Mouse (Mus musculus): ENCODE data around the gene Tpsab1. TPM values are rescaled to one million over a fixed set of nuclear protein-coding genes. Genes with fewer than 3 reads are reported as not detected.

Tpsab1 gene
- total RNA-seq, 1 experiment: not detected

DNA sequence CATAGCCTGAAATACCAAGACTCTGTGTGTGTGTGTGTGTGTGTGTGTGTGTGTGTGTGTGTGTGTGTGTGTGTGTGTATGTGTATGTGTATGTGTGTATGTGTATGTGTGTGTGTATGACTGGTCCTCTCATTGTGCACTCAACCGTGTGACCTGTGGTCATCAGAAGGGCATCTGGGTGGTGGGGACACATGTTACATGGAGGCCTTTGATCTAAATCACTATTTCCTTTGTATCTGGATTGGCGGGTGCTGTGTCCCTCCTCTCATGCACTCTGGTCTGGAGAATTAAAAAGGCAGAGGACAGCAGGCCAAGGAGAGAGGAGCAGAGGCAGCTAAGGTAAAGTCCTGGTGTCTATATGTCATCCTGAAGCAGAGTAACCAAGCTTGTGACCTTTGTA, 20.6 kb upstream of the Tpsab1 start, which contains the start of gene Tpsb2:
TSS of gene Tpsb2 (plus strand) at position 301 of the 400 bp plus-strand sequence.
- no peak for DNase-seq (ENCODE audit: low read depth, low spot score)
- in situ Hi-C loops (cut with MboI; ENCODE audit: low sequenced_read_pairs in 2 of 2, unreplicated experiment in 2 of 2): no loop called here
- Histone ChIP-seq H3K4me1 (ENCODE audit: control insufficient read depth in 2 of 2, insufficient read depth in 2 of 2, low read length in 2 of 2, poor library complexity in 1 of 2) (no peaks in the 10 kb centered on the region), H3K4me3 (ENCODE audit: insufficient read depth in 1 of 2, low read depth in 1 of 2, low read length in 2 of 2, poor library complexity in 1 of 2, severe bottlenecking in 1 of 2) (no peak within 1 kb of the TSS), H3K27ac (ENCODE audit: insufficient read depth, low read depth, low read length, poor library complexity, severe bottlenecking) (no peak within 1 kb of the TSS), H3K9ac (ENCODE audit: insufficient read depth, low read depth, low read length, poor library complexity, severe bottlenecking) (no peak within 1 kb of the TSS; the same call in 1 of the 2 replicates), H3K9me3 (ENCODE audit: control insufficient read depth, insufficient read depth, low read depth, low read length) (no peaks in the 10 kb centered on the region), H3K36me3 (ENCODE audit: control insufficient read depth, insufficient read depth, low read length, poor library complexity, severe bottlenecking) (no peaks in the 10 kb centered on the region)
- no peak for TF ChIP-seq MAFK (IDR thresholded peaks at IDR 0.05; ENCODE audit: insufficient read depth, low read depth, low read length)
- TF ChIP-seq HCFC1 (IDR thresholded peaks at IDR 0.05; ENCODE audit: borderline replicate concordance, insufficient read depth, low read length): no peak
- TF ChIP-seq ZC3H11A (IDR thresholded peaks at IDR 0.05; ENCODE audit: borderline replicate concordance, low read depth, low read length): no peak
- TF ChIP-seq CHD2 (IDR thresholded peaks at IDR 0.05; ENCODE audit: low read depth, low read length): no peak
- TF ChIP-seq ZNF384 (IDR thresholded peaks at IDR 0.05; ENCODE audit: low read depth, low read length): no peak

DNA sequence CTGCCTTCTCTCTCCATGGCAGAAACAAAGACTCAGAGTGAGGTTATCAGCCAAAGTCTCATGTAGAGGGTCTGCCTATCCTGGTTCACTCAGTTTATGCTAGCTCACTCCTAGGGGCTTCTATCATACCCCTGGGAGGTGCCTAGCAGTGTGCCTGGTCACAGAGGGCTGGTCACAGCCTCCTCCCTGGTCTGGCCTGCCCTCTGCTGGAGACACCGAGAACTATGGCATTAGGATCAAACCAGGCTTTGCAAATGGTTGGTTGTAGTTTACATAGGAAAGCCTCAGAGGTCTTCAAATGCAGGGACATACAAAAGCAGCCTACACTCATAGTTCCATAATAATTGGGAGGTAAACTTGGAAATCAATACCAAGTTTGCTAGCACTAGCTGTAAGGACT, 18.4 kb upstream of the Tpsab1 start:
- TF ChIP-seq MAFK (IDR thresholded peaks at IDR 0.05; ENCODE audit: insufficient read depth, low read depth, low read length): no peak
- TF ChIP-seq ZC3H11A (IDR thresholded peaks at IDR 0.05; ENCODE audit: borderline replicate concordance, low read depth, low read length): peak; percentile 70
- no peak for TF ChIP-seq ZNF384 (IDR thresholded peaks at IDR 0.05; ENCODE audit: low read depth, low read length)

DNA sequence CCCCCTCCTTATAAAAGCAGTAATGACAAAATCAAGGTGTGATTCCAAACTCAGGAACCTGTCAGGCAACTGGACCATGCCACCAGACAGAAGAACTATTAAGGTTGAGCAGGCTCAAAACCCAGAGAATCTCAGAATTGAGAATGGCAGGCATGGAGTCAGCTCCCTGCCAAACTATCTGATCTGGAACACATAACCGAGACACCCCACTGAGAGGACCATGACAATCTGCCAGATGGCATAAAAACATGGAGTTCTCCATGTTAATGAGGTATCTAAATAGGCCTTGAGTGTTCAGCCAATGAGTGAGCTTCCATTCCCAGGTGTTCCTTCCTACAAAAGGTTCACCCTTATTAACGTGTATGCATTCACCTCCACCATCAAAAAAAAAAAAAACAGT, 15.9 kb upstream of the Tpsab1 start:
- DNase-seq (ENCODE audit: low read depth, low spot score): no peak
- Histone ChIP-seq H3K4me3 (ENCODE audit: insufficient read depth in 1 of 2, low read depth in 1 of 2, low read length in 2 of 2, poor library complexity in 1 of 2, severe bottlenecking in 1 of 2) (no peak overlapping the region), H3K9ac (ENCODE audit: insufficient read depth, low read depth, low read length, poor library complexity, severe bottlenecking) (no peak overlapping the region), H3K36me3 (ENCODE audit: control insufficient read depth, insufficient read depth, low read length, poor library complexity, severe bottlenecking) (no peaks in the 10 kb centered on the region), H3K27ac (ENCODE audit: insufficient read depth, low read depth, low read length, poor library complexity, severe bottlenecking) (no peak overlapping the region), H3K9me3 (ENCODE audit: control insufficient read depth, insufficient read depth, low read depth, low read length) (no peaks in the 10 kb centered on the region), H3K4me1 (ENCODE audit: control insufficient read depth in 2 of 2, insufficient read depth in 2 of 2, low read length in 2 of 2, poor library complexity in 1 of 2) (no peaks in the 10 kb centered on the region)
- in situ Hi-C loops (cut with MboI; ENCODE audit: low sequenced_read_pairs in 2 of 2, unreplicated experiment in 2 of 2): no loop called here
- TF ChIP-seq HCFC1 (IDR thresholded peaks at IDR 0.05; ENCODE audit: borderline replicate concordance, insufficient read depth, low read length) (no peak), ZNF384 (IDR thresholded peaks at IDR 0.05; ENCODE audit: low read depth, low read length) (no peak), MAFK (IDR thresholded peaks at IDR 0.05; ENCODE audit: insufficient read depth, low read depth, low read length) (no peak), ZC3H11A (IDR thresholded peaks at IDR 0.05; ENCODE audit: borderline replicate concordance, low read depth, low read length) (no peak), CHD2 (IDR thresholded peaks at IDR 0.05; ENCODE audit: low read depth, low read length) (no peak)

More for the DNA sequence above, 18.4 kb upstream of the Tpsab1 start:
- Histone ChIP-seq H3K4me1 (ENCODE audit: control insufficient read depth in 2 of 2, insufficient read depth in 2 of 2, low read length in 2 of 2, poor library complexity in 1 of 2) (no peaks in the 10 kb centered on the region), H3K27ac (ENCODE audit: insufficient read depth, low read depth, low read length, poor library complexity, severe bottlenecking) (no peak overlapping the region), H3K36me3 (ENCODE audit: control insufficient read depth, insufficient read depth, low read length, poor library complexity, severe bottlenecking) (no peaks in the 10 kb centered on the region), H3K9ac (ENCODE audit: insufficient read depth, low read depth, low read length, poor library complexity, severe bottlenecking) (no peak overlapping the region), H3K4me3 (ENCODE audit: insufficient read depth in 1 of 2, low read depth in 1 of 2, low read length in 2 of 2, poor library complexity in 1 of 2, severe bottlenecking in 1 of 2) (no peak overlapping the region), H3K9me3 (ENCODE audit: control insufficient read depth, insufficient read depth, low read depth, low read length) (no peaks in the 10 kb centered on the region)
- in situ Hi-C loops (cut with MboI; ENCODE audit: low sequenced_read_pairs in 2 of 2, unreplicated experiment in 2 of 2): no loop called here
- DNase-seq (ENCODE audit: low read depth, low spot score): peak; percentile 30

DNA sequence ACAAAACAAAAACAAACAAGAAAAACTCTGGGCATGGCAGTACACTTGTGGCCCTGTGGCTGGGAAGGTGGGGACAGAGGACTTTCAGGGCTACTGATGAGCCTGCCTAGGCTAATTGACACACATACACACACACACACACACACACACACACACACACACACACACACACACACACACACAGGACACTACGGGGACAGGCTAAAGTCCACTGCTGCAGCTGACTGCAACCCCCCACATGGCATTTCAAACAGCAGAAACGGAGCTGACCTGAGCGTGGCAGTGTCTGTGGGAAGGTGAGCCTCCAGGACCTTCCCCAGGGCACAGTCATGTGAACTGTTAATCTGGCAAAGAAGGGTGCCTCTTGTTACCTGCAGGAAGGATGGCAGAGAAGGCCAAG, 3.9 kb downstream of the Tpsab1 start:
- TF ChIP-seq MAFK (IDR thresholded peaks at IDR 0.05; ENCODE audit: insufficient read depth, low read depth, low read length): no peak
- TF ChIP-seq ZNF384 (IDR thresholded peaks at IDR 0.05; ENCODE audit: low read depth, low read length): no peak
- no peak for TF ChIP-seq HCFC1 (IDR thresholded peaks at IDR 0.05; ENCODE audit: borderline replicate concordance, insufficient read depth, low read length)
- TF ChIP-seq ZC3H11A (IDR thresholded peaks at IDR 0.05; ENCODE audit: borderline replicate concordance, low read depth, low read length): no peak
- TF ChIP-seq CHD2 (IDR thresholded peaks at IDR 0.05; ENCODE audit: low read depth, low read length): no peak
- Histone ChIP-seq H3K27ac (ENCODE audit: insufficient read depth, low read depth, low read length, poor library complexity, severe bottlenecking) (no peak overlapping the region), H3K4me1 (ENCODE audit: control insufficient read depth in 2 of 2, insufficient read depth in 2 of 2, low read length in 2 of 2, poor library complexity in 1 of 2) (no peaks in the 10 kb centered on the region), H3K9me3 (ENCODE audit: control insufficient read depth, insufficient read depth, low read depth, low read length) (no peaks in the 10 kb centered on the region), H3K4me3 (ENCODE audit: insufficient read depth in 1 of 2, low read depth in 1 of 2, low read length in 2 of 2, poor library complexity in 1 of 2, severe bottlenecking in 1 of 2) (no peak overlapping the region), H3K9ac (ENCODE audit: insufficient read depth, low read depth, low read length, poor library complexity, severe bottlenecking) (no peak overlapping the region), H3K36me3 (ENCODE audit: control insufficient read depth, insufficient read depth, low read length, poor library complexity, severe bottlenecking) (no peaks in the 10 kb centered on the region)
- in situ Hi-C loops (cut with MboI; ENCODE audit: low sequenced_read_pairs in 2 of 2, unreplicated experiment in 2 of 2): no loop called here
- DNase-seq (ENCODE audit: low read depth, low spot score): no peak

DNA sequence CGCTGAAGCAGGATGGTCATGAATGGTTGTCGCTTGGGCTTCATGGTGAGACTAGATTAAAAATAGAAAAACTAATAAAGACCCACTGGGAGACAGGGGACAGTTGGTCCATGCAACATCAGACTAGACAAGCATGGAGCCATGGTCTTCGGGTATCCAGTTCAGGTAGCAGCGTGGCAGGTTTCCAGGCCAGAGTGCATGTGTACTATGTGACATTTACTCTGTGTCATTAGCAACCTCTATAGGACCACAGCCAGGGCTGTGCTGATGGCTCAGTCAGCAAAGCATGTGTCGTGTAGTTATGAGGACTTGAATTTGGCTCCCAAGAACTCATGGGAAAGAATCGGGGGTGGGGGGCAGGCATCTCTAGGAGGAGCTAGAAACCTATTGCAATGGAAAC, 5.4 kb downstream of the Tpsab1 start:
- Histone ChIP-seq H3K9me3 (ENCODE audit: control insufficient read depth, insufficient read depth, low read depth, low read length) (no peaks in the 10 kb centered on the region), H3K27ac (ENCODE audit: insufficient read depth, low read depth, low read length, poor library complexity, severe bottlenecking) (no peak overlapping the region), H3K9ac (ENCODE audit: insufficient read depth, low read depth, low read length, poor library complexity, severe bottlenecking) (no peak overlapping the region), H3K4me1 (ENCODE audit: control insufficient read depth in 2 of 2, insufficient read depth in 2 of 2, low read length in 2 of 2, poor library complexity in 1 of 2) (no peaks in the 10 kb centered on the region), H3K36me3 (ENCODE audit: control insufficient read depth, insufficient read depth, low read length, poor library complexity, severe bottlenecking) (no peaks in the 10 kb centered on the region), H3K4me3 (ENCODE audit: insufficient read depth in 1 of 2, low read depth in 1 of 2, low read length in 2 of 2, poor library complexity in 1 of 2, severe bottlenecking in 1 of 2) (no peak overlapping the region)
- TF ChIP-seq MAFK (IDR thresholded peaks at IDR 0.05; ENCODE audit: insufficient read depth, low read depth, low read length) (no peak), ZNF384 (IDR thresholded peaks at IDR 0.05; ENCODE audit: low read depth, low read length) (no peak), HCFC1 (IDR thresholded peaks at IDR 0.05; ENCODE audit: borderline replicate concordance, insufficient read depth, low read length) (no peak), CHD2 (IDR thresholded peaks at IDR 0.05; ENCODE audit: low read depth, low read length) (no peak), ZC3H11A (IDR thresholded peaks at IDR 0.05; ENCODE audit: borderline replicate concordance, low read depth, low read length) (no peak)
- in situ Hi-C loops (cut with MboI; ENCODE audit: low sequenced_read_pairs in 2 of 2, unreplicated experiment in 2 of 2): no loop called here
- DNase-seq (ENCODE audit: low read depth, low spot score): no peak

Data from ES-E14 (cell line).